Mouse (Mus musculus): ENCODE results near the gene Shoc2.

DNA sequence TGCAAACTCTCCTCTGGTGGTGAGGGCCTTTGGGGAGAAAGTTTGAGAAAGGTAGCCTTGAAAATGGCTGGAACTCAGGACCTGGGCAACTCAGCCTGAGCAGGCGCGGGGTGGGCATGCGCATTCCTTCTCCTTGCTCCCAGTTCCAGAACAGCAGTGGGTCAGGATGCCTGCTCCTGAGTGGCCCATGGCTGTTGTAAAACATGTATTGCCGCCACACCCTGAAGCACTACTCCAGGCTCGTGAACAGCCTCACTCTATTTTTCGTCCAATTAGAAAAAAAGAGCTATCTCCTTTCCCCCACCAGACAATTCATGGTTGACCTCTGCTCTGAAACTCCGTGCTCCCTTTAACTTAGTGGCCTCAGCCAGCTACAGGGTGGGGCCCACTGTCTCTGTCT lies 124.3 kb downstream of the Shoc2 start:
- no peak for TF ChIP-seq CTCF (IDR thresholded peaks at IDR 0.05; ENCODE audit: insufficient read depth, low read depth, low read length)
- TF ChIP-seq POLR2A (IDR thresholded peaks at IDR 0.05; ENCODE audit: insufficient read depth, low read depth, low read length) = no peak
